Mouse (Mus musculus) left cerebral cortex, postnatal 14 days (tissue): Measurements from ENCODE around the gene Guca1a. TPM values are rescaled to one million over a fixed set of nuclear protein-coding genes. Genes with fewer than 3 reads are reported as not detected.
"Not testable (repeated sequence)": the region's sequence is repeated elsewhere in the genome, so short reads cannot be mapped to it uniquely, and the experiment has no call there.

Experiments used
- DNase-seq, 2 experiments: peaks; one replicate each; pipeline ENCODE4 v3.0.0; 2021 to 2022; ENCODE audit warnings: low spot score in 2 of 2, mixed read lengths in 1 of 2
- intact Hi-C: fragments of 180-260 bp; cut with DNase I; formaldehyde crosslinking; loops from one replicate; pipeline ENCODE4 v1.15.1; 2025
- total RNA-seq, 2 experiments: library from RNA; stranded (reverse); gene quantifications; 2 replicates each; pipeline ENCODE4 v1.2.3; 2021

Guca1a gene
- total RNA-seq, 2 experiments from 2014 or later, result 0.40 TPM; not detected in 1

DNA sequence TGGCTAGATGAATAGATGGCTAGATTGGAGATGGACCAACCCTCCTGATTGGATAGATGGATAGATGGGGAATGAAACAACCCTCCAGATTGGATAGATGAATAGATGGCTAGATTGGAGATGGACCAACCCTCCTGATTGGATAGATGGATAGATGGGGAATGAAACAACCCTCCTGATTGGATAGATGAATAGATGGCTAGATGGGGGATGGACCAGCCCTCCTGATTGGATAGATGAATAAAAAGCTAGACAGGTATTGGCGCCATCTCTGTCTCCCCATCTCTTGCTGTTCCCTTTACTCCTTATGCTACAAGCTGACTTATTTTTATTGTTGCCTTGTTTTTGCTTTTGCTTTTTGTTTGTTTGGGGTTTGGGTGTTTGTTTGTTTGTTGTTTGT lies 22.2 kb upstream of the Guca1a start:
- intact Hi-C loops, DNase-seq: not testable (repeated sequence)

- intact Hi-C loops, result no loop called here
Measured at GRCm38 (mm10) chr17:47421566-47421965, 21.2 kb upstream of the Guca1a start.

GRCm38 (mm10) chr17:47420195-47420594 lies 19.8 kb upstream of the Guca1a start:
- intact Hi-C loops, result no loop called here

More at GRCm38 (mm10) chr17:47421566-47421965, 21.2 kb upstream of the Guca1a start:
- DNase-seq, result no peak

DNA sequence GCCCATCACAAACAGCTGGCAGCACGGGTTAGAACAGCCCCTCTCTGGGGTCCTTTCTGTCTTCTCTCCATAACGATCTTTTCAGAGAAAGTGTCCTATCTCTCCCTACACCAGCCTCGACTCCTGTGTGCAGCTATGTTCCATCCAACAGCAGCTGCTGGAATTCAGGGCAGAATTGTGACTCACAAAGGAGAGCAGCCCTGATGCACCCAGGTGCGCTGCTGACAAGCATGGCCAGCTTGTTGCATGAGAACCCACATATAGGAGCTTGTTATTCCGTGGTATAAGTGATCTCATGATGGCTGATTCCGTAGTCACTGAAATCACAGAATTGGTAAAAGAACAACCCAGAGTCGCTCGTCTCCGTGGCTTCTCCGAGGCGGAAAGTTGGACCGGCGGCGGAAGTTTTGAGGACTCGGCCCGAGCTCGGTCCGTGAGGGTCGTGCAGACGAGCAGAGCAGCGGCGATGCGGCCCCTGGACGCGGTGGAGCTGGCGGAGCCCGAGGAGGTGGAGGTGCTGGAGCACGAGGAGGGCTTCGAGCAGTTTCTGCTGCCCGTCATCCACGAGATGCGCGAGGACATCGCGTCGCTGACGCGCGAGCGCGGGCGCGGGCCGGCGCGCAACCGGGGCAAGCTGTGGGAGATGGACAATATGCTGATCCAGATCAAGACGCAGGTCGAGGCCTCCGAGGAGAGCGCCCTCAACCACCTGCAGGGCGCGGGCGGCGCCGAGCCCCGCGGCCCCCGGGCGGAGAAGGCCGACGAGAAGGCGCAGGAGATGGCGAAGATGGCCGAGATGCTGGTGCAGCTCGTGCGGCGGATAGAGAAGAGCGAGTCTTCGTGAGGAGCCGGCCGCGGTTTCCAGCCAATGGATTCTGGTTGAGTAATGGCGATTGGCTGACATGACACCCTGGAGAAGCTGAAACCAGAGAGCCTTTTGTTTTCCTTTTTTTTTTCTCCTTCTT lies 9.8 kb upstream of the Guca1a start:
- DNase-seq, intact Hi-C loops: not testable (repeated sequence)

More at GRCm38 (mm10) chr17:47420195-47420594, 19.8 kb upstream of the Guca1a start:
- no peak for DNase-seq

DNA sequence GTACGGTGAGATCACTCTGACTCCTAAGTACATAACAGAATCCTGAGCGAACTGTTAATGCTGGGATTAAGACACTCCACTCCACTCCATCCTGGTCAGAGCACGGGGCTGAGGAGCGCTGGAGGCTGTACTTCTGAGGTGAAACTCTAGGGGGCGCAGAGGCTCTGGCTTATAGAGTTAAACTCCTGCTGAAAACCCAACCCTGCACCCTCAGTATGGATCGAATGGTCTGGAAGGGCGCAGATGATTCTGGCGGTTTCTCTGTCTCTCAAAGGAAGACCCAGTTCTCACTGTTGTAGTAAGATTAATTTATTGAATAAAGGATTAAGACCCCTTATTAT lies 8.1 kb upstream of the Guca1a start:
- peak; percentile 36 to 59 for DNase-seq
- intact Hi-C loops, result no loop called here

- intact Hi-C loops, result no loop called here
Measured at GRCm38 (mm10) chr17:47407717-47408557, 7.6 kb upstream of the Guca1a start.

DNA sequence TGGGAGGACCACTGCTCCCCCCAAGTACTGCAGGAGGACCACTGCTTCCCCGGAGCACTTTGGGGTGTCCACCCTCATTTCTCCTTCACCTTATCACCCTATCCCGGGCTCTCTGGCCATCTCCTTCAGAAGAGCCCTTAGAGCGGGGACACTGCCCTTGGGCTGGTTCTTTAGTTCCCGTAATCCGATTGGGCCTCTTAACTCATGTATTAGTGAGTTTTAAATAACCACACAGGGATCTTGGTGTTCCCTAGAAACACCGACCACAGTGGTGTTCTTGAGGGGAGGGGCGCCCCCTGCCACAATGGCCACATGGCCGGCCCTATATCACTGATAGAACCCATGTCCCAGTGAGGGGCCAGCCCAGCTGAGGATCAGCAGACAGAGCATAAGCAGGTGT lies 1.3 kb downstream of the Guca1a start:
- intact Hi-C loops, result no loop called here
- no peak for DNase-seq

More at GRCm38 (mm10) chr17:47407717-47408557, 7.6 kb upstream of the Guca1a start:
- DNase-seq, result no peak

GRCm38 (mm10) chr17:47395376-47395913 lies 4.9 kb downstream of the Guca1a start:
- intact Hi-C loops, result no loop called here
- DNase-seq, result peak; percentile 8 to 25

GRCm38 (mm10) chr17:47394223-47394869 lies 6.0 kb downstream of the Guca1a start:
- no peak for DNase-seq
- intact Hi-C loops, result no loop called here

- DNase-seq, result peak; percentile 41 to 45
- intact Hi-C loops, result loop anchor here (5.0 to 10.0 kb wide), 2 partner anchors 96 to 208 kb away; no protein-coding TSS in a partner anchor
Measured at GRCm38 (mm10) chr17:47386649-47387048, 13.7 kb downstream of the Guca1a start.

DNA sequence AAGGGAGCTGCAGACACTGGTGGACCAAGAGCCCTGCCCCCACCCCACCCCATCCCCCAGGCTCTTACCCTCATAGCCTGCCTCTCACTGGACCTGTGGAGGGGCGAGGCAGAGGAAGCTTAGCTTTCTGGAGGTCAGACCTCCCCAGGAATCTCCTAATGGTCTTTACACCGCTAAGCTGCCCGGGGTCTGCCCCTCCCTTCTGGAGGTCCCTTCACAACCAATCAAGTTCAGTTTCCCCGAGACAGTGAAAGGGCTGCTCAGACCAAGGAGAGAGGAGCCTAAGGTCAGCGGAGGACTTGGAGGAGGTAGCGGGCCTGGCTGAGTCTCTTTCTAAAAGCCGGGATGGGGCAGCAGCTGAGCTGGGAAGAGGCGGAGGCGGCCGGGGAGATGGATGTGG lies 15.2 kb downstream of the Guca1a start, which contains the start of gene Guca1b:
Gene Guca1b (plus strand): TSS at position 249 of the 400 bp plus-strand sequence.
- intact Hi-C loops, result loop anchor here (5.0 to 10.0 kb wide), 2 partner anchors 97 to 210 kb away; no protein-coding TSS in a partner anchor
- DNase-seq, result no peak

DNA sequence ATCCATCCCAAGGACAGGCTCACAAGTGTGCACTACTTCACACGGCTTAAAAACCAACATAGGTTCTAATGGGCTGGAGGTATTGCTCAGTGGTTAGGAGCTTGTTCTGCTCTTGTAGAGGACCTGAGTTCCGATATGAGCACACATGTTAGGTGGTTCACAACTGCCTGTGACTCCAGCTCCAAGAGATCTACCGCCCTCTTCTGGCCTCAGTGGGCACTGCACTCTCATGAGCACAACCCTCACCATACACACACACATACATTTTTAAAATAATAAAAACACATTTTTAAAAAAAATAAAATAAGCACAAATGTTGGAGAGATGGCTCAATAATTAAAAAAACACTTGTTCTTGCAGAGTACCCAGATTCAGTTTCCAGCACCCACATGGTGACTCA lies 16.3 kb downstream of the Guca1a start:
- no peak for DNase-seq
- intact Hi-C loops, result loop anchor here (10.0 kb wide), 1 partner anchor 211 kb away; no protein-coding TSS in a partner anchor

GRCm38 (mm10) chr17:47383266-47383665 lies 17.1 kb downstream of the Guca1a start:
- intact Hi-C loops, result loop anchor here (10.0 kb wide), 1 partner anchor 212 kb away; no protein-coding TSS in a partner anchor
- DNase-seq, result no peak

DNA sequence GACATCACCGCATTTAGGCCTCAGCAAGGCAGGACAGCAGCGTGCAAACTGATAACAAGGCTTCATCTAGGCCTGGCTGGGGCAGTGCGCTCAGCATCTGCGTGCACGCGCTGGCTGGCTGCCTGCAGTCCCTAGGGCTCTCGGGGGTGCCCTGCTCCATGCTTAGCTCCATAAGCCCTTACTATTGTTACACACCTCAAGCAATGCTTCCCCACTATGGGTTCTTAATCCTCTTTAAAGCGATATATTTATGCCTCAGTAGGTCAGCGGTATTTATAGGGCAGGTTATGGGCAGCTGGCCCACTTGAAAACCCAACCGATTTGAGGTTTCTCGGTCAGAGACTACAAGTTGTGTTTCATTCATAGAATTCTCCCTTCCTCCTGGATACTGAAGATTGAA lies 18.5 kb downstream of the Guca1a start:
- DNase-seq, result no peak
- intact Hi-C loops, result loop anchor here (10.0 kb wide), 1 partner anchor 213 kb away; no protein-coding TSS in a partner anchor

DNA sequence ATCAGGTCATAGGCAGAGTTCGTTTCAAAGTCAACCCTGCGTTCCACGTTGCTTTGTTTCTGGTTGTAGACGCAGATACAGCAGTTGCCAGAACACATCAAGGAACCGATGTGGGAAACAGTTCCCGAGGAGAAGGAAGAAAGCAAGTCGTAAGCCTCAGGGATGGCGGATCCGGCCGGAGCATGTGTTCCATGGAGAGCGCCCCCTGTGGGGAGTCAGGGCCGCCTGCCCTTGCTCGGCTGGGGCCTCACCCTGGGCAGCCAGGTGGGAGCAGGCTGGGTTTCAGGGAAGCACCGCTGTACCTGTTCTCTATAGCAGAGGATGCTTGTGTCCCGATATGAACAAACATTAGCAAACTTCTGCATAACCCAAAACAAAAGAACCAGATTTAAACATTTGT lies 22.3 kb downstream of the Guca1a start:
- no peak for DNase-seq
- intact Hi-C loops, result no loop called here

- intact Hi-C loops, result no loop called here
- DNase-seq, result no peak
Measured at GRCm38 (mm10) chr17:47376779-47377280, 23.6 kb downstream of the Guca1a start.

- no peak for DNase-seq
- intact Hi-C loops, result no loop called here
Measured at GRCm38 (mm10) chr17:47373991-47374390, 26.4 kb downstream of the Guca1a start.

DNA sequence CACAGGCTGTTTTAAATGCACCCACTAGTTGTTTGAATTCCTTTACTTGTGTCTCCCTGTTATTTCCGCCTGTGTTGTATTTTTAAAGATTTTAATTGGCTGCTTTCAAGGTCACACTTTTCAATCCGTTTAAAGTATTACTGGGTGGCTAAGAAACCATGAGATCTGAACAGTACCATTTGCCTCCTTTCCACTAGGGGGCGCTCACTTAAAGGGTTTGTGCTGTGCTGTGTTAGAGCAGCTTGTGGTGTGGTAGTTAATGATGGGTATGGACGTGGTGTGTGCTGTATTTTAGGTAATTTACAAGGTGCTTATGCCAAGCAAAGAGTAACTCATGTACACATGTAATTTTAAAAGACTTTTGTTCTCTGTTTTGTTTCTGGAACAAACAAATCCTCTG lies 28.9 kb downstream of the Guca1a start:
- DNase-seq, result peak; percentile 77 to 85
- intact Hi-C loops, result no loop called here

- DNase-seq, result no peak
Measured at GRCm38 (mm10) chr17:47369087-47369443, 31.3 kb downstream of the Guca1a start.

More at GRCm38 (mm10) chr17:47369087-47369443, 31.3 kb downstream of the Guca1a start:
- intact Hi-C loops, result no loop called here
